Mouse (Mus musculus): ENCODE data around the gene Prelid3b. TPM values are rescaled to one million over a fixed set of nuclear protein-coding genes. Genes with fewer than 3 reads are reported as not detected.

The Prelid3b gene
- 10 to 100 TPM; 48.1 to 58.5 (median 53.5) TPM for total RNA-seq (2022)

GRCm38 (mm10) chr2:174472818-174473549, at the start of gene Prelid3b:
Gene Prelid3b, minus strand, starts transcription at chr2:174473081.
- DNase-seq (ENCODE audit: low spot score in 2 of 2): peak; percentile 94 to 99

GRCm38 (mm10) chr2:174522134-174522533, 49.3 kb upstream of the Prelid3b start:
- DNase-seq (ENCODE audit: low spot score in 2 of 2): no peak

- DNase-seq (ENCODE audit: low spot score in 2 of 2): no peak
These were observed 44.5 kb upstream of the Prelid3b start for GRCm38 (mm10) chr2:174517141-174518079.

- DNase-seq (ENCODE audit: low spot score in 2 of 2): no peak
These were observed 42.0 kb upstream of the Prelid3b start for GRCm38 (mm10) chr2:174514887-174515286.

- DNase-seq (ENCODE audit: low spot score in 2 of 2): no peak
These were observed 40.9 kb upstream of the Prelid3b start for GRCm38 (mm10) chr2:174513827-174514226.

GRCm38 (mm10) chr2:174509825-174510224, 36.9 kb upstream of the Prelid3b start:
- no peak for DNase-seq (ENCODE audit: low spot score in 2 of 2)

- DNase-seq (ENCODE audit: low spot score in 2 of 2): no peak
These were observed 35.1 kb upstream of the Prelid3b start for GRCm38 (mm10) chr2:174507998-174508397.

GRCm38 (mm10) chr2:174502831-174503460, 30.1 kb upstream of the Prelid3b start:
- DNase-seq (ENCODE audit: low spot score in 2 of 2): peak; percentile 2 to 16

- no peak for DNase-seq (ENCODE audit: low spot score in 2 of 2)
These were observed 29.4 kb upstream of the Prelid3b start for GRCm38 (mm10) chr2:174502321-174502720.

GRCm38 (mm10) chr2:174501517-174501916, 28.6 kb upstream of the Prelid3b start:
- no peak for DNase-seq (ENCODE audit: low spot score in 2 of 2)

- no peak for DNase-seq (ENCODE audit: low spot score in 2 of 2)
These were observed 28.1 kb upstream of the Prelid3b start for GRCm38 (mm10) chr2:174500814-174501503.

- peak in 1 of 2 experiments; percentile 9 for DNase-seq (ENCODE audit: low spot score in 2 of 2)
These were observed 20.0 kb upstream of the Prelid3b start for GRCm38 (mm10) chr2:174492858-174493257.

GRCm38 (mm10) chr2:174487005-174487404, 14.1 kb upstream of the Prelid3b start:
- no peak for DNase-seq (ENCODE audit: low spot score in 2 of 2)

GRCm38 (mm10) chr2:174478746-174479145, 5.9 kb upstream of the Prelid3b start:
- no peak for DNase-seq (ENCODE audit: low spot score in 2 of 2)

- no peak for DNase-seq (ENCODE audit: low spot score in 2 of 2)
These were observed 4.8 kb upstream of the Prelid3b start for GRCm38 (mm10) chr2:174477543-174478319.

GRCm38 (mm10) chr2:174473550-174473927, 658 bp upstream of the Prelid3b start:
- DNase-seq (ENCODE audit: low spot score in 2 of 2): no peak

- no peak for DNase-seq (ENCODE audit: low spot score in 2 of 2)
These were observed 474 bp downstream of the Prelid3b start for GRCm38 (mm10) chr2:174472407-174472806.

GRCm38 (mm10) chr2:174470786-174471405, 2.0 kb downstream of the Prelid3b start:
- DNase-seq (ENCODE audit: low spot score in 2 of 2): no peak

- no peak for DNase-seq (ENCODE audit: low spot score in 2 of 2)
These were observed 2.5 kb downstream of the Prelid3b start for GRCm38 (mm10) chr2:174470333-174470732.

All from left cerebral cortex, adult 8-10 months (tissue).